Mouse (Mus musculus) ES-E14 (cell line): ENCODE measurements around the gene Mettl4. TPM values are rescaled to one million over a fixed set of nuclear protein-coding genes. Genes with fewer than 3 reads are reported as not detected.

Experiments
- DNase-seq: peaks from one replicate; pipeline ENCODE4 v3.0.0-alpha.2; 2013; ENCODE audit warnings: low read depth, low spot score
- H3K27ac ChIP-seq: 2 replicates; pipeline ENCODE4 v1.5.1; 2012; ENCODE audit warnings: low read depth, mild to moderate bottlenecking, low read length, moderate library complexity, mixed read lengths; ENCODE audit not compliant: poor library complexity, insufficient read depth, severe bottlenecking
- H3K36me3 ChIP-seq: 2 replicates; pipeline ENCODE4 v1.6.1; 2012; ENCODE audit warnings: mild to moderate bottlenecking, low read length, moderate library complexity, mixed read lengths; ENCODE audit not compliant: control insufficient read depth, poor library complexity, insufficient read depth, severe bottlenecking
- H3K4me1 ChIP-seq, 2 experiments: fragments of 150-350 bp in 1 of 2; sonication (generic) in 1 of 2; 2 replicates each; pipeline ENCODE4 v1.6.1; 2012; ENCODE audit warnings: low read length in 2 of 2, mild to moderate bottlenecking in 1 of 2, mixed read lengths in 1 of 2; ENCODE audit not compliant: control insufficient read depth in 2 of 2, insufficient read depth in 2 of 2, poor library complexity in 1 of 2
- H3K4me3 ChIP-seq, 2 experiments: fragments of 150-350 bp in 1 of 2; sonication (generic) in 1 of 2; 2 replicates each; pipeline ENCODE4 v1.5.1; 2012; ENCODE audit warnings: low read length in 2 of 2, low read depth in 1 of 2, mild to moderate bottlenecking in 1 of 2, mixed read lengths in 1 of 2; ENCODE audit not compliant: insufficient read depth in 1 of 2, poor library complexity in 1 of 2, severe bottlenecking in 1 of 2
- H3K9ac ChIP-seq: 2 replicates; pipeline ENCODE4 v1.6.1; 2012; ENCODE audit warnings: low read depth, mild to moderate bottlenecking, low read length, mixed read lengths; ENCODE audit not compliant: poor library complexity, insufficient read depth, severe bottlenecking
- H3K9me3 ChIP-seq: fragments of 150-350 bp; sonication (generic); 2 replicates; pipeline ENCODE4 v1.6.1; 2012; ENCODE audit warnings: low read depth, mild to moderate bottlenecking, low read length; ENCODE audit not compliant: control insufficient read depth, insufficient read depth
- CHD2 ChIP-seq: IDR thresholded peaks from 2 replicates; pipeline ENCODE4 v1.6.1; 2014; ENCODE audit warnings: mild to moderate bottlenecking, low read depth, low read length, inconsistent platforms
- HCFC1 ChIP-seq: IDR thresholded peaks from 2 replicates; pipeline ENCODE4 v1.6.1; 2012; ENCODE audit warnings: low read length, inconsistent platforms, borderline replicate concordance; ENCODE audit not compliant: insufficient read depth
- MAFK ChIP-seq: IDR thresholded peaks from 2 replicates; pipeline ENCODE4 v1.6.1; 2014; ENCODE audit warnings: mild to moderate bottlenecking, low read depth, low read length, inconsistent platforms; ENCODE audit not compliant: insufficient read depth
- ZC3H11A ChIP-seq: IDR thresholded peaks from 2 replicates; pipeline ENCODE4 v1.6.1; 2012; ENCODE audit warnings: low read depth, mild to moderate bottlenecking, inconsistent platforms, low read length, borderline replicate concordance
- ZNF384 ChIP-seq: IDR thresholded peaks from 2 replicates; pipeline ENCODE4 v1.6.1; 2012; ENCODE audit warnings: low read depth, low read length, inconsistent platforms
- in situ Hi-C, 2 experiments: fragments of 600-800 bp; cut with MboI; formaldehyde crosslinking; loops; one replicate each; pipeline ENCODE4 v1.15.1; 2025; ENCODE audit warnings: low sequenced_read_pairs in 2 of 2, inconsistent platforms in 1 of 2; ENCODE audit not compliant: unreplicated experiment in 2 of 2
- total RNA-seq: library from RNA; depleted of rRNA; stranded (reverse); fragments of 300-350 nt; gene quantifications from 2 replicates; pipeline ENCODE4 v1.2.3, GENCODE M21; 2012; rRNA removed

Mettl4 gene
- total RNA-seq: 21.6 and 23.0 TPM in 2 replicates

- peak within 1 kb of the TSS; percentile 87 to 90 for H3K4me3 ChIP-seq
- DNase-seq: peak; percentile 87
- no peaks in the 10 kb centered on the region for H3K9me3 ChIP-seq
- H3K36me3 ChIP-seq: no peaks in the 10 kb centered on the region
- in situ Hi-C loops: no loop called here
- H3K27ac ChIP-seq: peak within 1 kb of the TSS; percentile 91
- H3K9ac ChIP-seq: peak within 1 kb of the TSS; percentile 97
- peaks cover 0 to 2% of the 10 kb centered on the region in 2 experiments; a peak in 1 of 4 replicates for H3K4me1 ChIP-seq
- TF ChIP-seq CHD2 (no peak), MAFK (no peak), ZNF384 (peak; percentile 57; the same call in 1 of the 2 replicates), ZC3H11A (0 out of 2 replicates have a peak, but pooled peaks have one; percentile 3), HCFC1 (peak; percentile 78)
These were observed at the start of gene Mettl4 for GRCm38 (mm10) chr17:94749466-94750135. TSS of gene Mettl4 (minus strand) at chr17:94750019.

GRCm38 (mm10) chr17:94778871-94779482 is 29.2 kb upstream of the Mettl4 start:
- Histone ChIP-seq H3K4me3 (no peak overlapping the region), H3K27ac (no peak overlapping the region), H3K36me3 (peaks cover 4% of the 10 kb centered on the region), H3K4me1 (no peaks in the 10 kb centered on the region), H3K9me3 (no peaks in the 10 kb centered on the region), H3K9ac (no peak overlapping the region)
- in situ Hi-C loops: no loop called here
- DNase-seq: no peak
- TF ChIP-seq MAFK (no peak), CHD2 (no peak), ZNF384 (no peak), ZC3H11A (no peak), HCFC1 (no peak)

- Histone ChIP-seq H3K4me1 (no peaks in the 10 kb centered on the region), H3K36me3 (peaks cover 18% of the 10 kb centered on the region)
- in situ Hi-C loops: no loop called here
These were observed 18.7 kb upstream of the Mettl4 start for GRCm38 (mm10) chr17:94768491-94768890.

GRCm38 (mm10) chr17:94764711-94765110 is 14.9 kb upstream of the Mettl4 start:
- Histone ChIP-seq H3K36me3 (peaks cover 22% of the 10 kb centered on the region), H3K9ac (no peak overlapping the region), H3K4me1 (no peaks in the 10 kb centered on the region), H3K27ac (no peak overlapping the region), H3K4me3 (no peak overlapping the region), H3K9me3 (no peaks in the 10 kb centered on the region)
- TF ChIP-seq HCFC1 (no peak), ZNF384 (no peak), CHD2 (no peak), MAFK (no peak), ZC3H11A (no peak)
- in situ Hi-C loops: no loop called here
- DNase-seq: no peak

More at GRCm38 (mm10) chr17:94768491-94768890, 18.7 kb upstream of the Mettl4 start:
- no peak for DNase-seq
- H3K27ac ChIP-seq: no peak overlapping the region
- H3K9ac ChIP-seq: no peak overlapping the region
- no peaks in the 10 kb centered on the region for H3K9me3 ChIP-seq
- H3K4me3 ChIP-seq: no peak overlapping the region
- TF ChIP-seq CHD2: no peak
- no peak for TF ChIP-seq ZNF384
- no peak for TF ChIP-seq MAFK
- TF ChIP-seq ZC3H11A: no peak
- no peak for TF ChIP-seq HCFC1
